Mouse (Mus musculus): ENCODE data around the gene Nek1. TPM values are rescaled to one million over a fixed set of nuclear protein-coding genes. Genes with fewer than 3 reads are reported as not detected.
A peak's percentile ranks its signal among the peaks of the same experiment; 100 is the strongest.
"Not testable (repeated sequence)": the region's sequence is repeated elsewhere in the genome, so short reads cannot be mapped to it uniquely, and the experiment has no call there.

Nek1 gene
- total RNA-seq, 2 experiments from 2014 or later: 3.8 to 4.8 TPM

DNA sequence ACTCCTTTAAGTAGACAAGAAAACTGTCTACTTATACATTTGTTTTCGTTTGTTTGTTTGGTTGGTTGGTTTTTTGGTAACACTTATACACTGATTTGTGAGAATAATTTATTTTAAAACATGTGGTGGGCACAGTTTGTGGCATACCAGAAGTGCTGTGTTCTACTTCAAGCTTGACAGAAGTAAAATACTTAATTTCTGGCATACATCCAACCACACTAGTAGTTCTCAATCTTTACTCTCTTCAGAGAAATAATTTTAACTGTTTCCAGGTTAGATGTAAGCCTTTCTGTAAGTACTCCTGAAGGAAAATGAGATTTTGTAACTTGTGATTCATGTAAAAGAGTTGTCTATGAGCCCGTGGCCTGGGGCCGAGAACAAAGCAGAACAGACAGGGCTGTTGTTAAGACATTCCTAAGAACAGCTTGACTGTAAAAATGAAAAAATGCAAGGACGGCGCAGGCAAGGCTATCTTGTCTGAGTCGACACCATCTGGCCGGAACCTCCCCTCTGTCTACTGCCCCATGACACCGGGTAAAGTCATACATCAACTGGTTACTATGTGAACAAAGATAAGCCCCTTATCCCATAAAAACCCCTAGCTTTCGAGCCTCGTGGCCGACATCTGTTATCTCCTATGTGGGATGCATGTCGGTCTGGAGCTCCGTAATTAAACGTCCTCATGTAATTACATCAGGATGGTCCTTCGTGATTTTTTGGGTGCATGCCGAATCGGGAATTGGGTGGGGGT lies 8.6 kb upstream of the Nek1 start:
- DNase-seq (ENCODE audit: low spot score): not testable (repeated sequence)

DNA sequence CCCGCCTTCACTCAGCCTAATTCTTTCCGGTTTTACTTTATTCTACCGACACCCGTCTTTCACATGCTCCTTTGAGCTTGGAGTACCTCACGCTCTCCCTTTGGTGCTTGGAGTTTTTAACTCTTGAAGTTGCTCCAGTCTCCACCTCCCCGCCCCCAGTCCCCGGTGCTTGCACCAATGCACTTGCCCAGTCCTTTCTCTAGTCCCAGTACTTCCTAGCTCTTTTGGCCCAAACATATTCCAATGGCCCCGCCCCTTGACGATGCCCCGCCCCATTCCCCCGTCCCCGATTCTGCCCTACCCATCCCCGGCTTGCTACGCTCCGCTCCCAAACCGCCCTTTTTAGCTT lies 460 bp upstream of the Nek1 start:
- peak; percentile 80 for DNase-seq (ENCODE audit: low spot score)

- no peak for DNase-seq (ENCODE audit: low spot score)
These were observed 618 bp downstream of the Nek1 start for GRCm38 (mm10) chr8:60993639-60993986.

DNA sequence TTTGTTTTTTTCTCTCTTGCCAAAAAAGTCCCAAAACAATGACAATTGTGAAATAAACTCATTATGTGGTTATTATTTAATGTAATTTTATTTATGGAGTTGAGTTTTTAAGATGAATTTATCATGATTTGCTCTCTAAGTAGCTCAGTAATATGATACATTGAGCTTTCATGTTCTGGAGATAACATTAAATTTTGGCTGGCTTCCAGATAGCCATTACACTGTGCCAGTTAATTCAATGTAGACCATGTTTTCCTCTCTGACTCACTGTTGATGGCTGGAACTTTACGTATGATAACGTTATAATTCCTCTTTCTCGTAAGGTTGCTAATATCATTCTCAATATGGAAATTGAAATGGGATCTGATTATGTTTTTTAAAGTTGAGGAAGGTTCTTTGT lies 3.5 kb downstream of the Nek1 start:
- no peak for DNase-seq (ENCODE audit: low spot score)

GRCm38 (mm10) chr8:61041951-61042350 lies 49.0 kb downstream of the Nek1 start:
- DNase-seq (ENCODE audit: low spot score): peak; percentile 11

- DNase-seq (ENCODE audit: low spot score): no peak
These were observed 50.9 kb downstream of the Nek1 start for GRCm38 (mm10) chr8:61043874-61044273.

GRCm38 (mm10) chr8:61046816-61047215 lies 53.8 kb downstream of the Nek1 start:
- DNase-seq (ENCODE audit: low spot score): no peak

DNA sequence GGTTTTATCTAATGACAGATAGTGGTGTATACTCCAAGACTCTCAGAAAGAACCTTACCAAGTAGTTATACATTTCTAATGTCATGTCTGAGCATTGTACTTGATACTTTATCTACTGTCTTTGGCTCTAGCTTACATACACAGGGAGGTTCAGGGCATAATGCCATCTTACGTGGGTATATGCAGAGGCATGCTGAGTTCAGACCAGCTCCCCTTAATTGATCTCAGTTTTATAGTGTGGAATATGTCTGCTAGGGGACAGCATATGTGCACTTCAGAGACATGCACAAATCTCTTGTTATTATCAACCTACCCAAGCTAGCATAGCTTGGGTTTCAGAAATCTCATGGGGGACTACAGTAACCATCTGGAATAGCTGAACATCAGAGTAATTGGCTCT lies 60.0 kb downstream of the Nek1 start:
- no peak for DNase-seq (ENCODE audit: low spot score)

GRCm38 (mm10) chr8:61054313-61054712 lies 61.3 kb downstream of the Nek1 start:
- DNase-seq (ENCODE audit: low spot score): no peak

DNA sequence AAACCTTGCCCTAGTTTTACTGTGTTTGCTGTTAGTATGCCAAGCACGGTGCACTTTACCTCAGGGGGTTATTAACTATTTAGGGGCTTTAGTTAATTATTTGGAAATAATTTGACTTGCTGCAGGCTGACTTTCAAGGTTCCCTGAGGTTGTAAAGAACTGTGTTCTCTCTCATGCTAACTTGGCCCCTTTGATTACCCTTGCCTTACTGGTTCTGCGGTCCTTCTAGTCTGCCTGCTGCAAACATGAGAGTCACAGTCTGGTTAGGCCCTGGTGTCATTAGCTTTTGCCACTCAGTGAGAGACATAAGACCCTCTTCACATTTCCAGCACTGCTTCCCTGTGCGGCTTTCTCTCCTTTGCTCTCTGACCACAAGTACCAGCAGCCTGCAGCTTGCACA lies 64.0 kb downstream of the Nek1 start:
- no peak for DNase-seq (ENCODE audit: low spot score)

GRCm38 (mm10) chr8:61059143-61059542 lies 66.1 kb downstream of the Nek1 start:
- no peak for DNase-seq (ENCODE audit: low spot score)

DNA sequence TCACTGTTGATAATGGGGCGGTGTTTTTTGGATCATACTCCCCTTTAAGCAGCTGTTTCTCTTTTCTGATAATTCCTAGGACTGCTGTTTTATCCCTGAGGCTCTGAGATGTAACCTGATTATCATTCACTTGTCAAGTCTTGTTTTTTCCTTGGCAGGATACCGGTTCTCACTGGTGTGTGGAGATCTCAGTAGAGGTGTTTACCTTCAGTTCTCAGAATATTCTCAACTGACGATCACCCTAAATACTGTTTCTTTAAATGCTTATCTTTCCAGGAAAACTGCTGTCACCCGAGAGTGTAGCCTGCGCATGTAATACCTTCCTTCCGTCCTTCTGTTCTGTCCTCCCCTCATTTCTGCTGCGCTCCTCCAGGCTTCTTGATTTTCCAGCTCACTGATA lies 67.4 kb downstream of the Nek1 start:
- no peak for DNase-seq (ENCODE audit: low spot score)

DNA sequence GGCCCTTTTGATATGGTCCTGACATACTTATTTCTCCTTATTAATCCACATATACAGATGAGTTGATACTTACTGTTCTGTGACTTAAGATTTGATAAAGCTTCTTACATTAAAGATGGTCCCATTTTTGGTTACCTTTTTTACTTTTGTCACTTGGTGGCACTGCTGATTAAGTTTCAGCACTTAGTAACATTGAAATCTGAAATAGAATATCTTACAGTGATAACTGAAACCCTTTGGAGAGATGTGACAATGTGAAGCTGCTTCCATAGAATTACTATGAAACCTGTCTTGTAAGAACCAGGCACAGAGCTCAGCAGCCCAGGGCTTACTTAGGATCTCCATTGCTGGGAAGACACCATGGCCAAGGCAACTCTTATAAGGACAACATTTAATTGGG lies 82.1 kb downstream of the Nek1 start:
- no peak for DNase-seq (ENCODE audit: low spot score)

DNA sequence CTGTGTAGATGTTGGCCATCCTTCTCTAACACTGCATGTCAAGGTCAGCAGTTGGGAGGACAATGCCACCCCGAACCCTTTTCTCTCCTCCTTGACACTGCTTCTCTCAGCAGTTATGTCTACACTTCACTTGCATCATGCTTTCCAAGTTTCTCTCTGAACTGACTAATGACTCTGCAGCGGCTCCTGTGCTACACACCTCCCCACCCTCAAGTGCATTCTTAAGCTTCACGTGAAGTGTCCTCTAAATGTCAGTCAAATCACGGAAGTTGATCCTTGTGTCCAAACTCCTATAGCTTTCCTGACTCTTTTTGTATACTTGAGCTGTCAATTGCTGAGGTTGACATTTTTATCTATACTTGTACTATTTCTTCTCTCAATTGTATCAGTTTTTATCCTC lies 117.5 kb downstream of the Nek1 start:
- DNase-seq (ENCODE audit: low spot score): no peak

DNA sequence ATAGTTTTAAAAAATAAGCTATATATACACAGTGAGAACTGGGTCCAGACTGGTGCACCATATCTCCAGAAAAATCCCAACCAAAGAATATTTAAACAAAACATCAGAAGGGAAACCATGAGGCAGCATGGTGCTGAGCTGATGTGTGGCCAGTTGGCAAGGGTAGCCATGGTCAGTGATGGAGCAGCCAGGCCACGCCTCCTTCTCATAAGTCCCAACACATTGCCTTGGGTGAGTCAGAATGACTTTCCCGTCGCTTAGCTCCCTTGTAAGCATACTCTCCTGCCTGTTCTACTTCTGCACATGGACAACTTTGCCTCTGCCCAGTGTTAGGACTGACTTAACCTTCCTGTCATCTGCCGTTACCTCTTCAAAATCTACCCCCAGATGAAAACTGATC lies 118.9 kb downstream of the Nek1 start:
- DNase-seq (ENCODE audit: low spot score): no peak

GRCm38 (mm10) chr8:61121631-61122030 lies 128.6 kb downstream of the Nek1 start:
- DNase-seq (ENCODE audit: low spot score): no peak

DNA sequence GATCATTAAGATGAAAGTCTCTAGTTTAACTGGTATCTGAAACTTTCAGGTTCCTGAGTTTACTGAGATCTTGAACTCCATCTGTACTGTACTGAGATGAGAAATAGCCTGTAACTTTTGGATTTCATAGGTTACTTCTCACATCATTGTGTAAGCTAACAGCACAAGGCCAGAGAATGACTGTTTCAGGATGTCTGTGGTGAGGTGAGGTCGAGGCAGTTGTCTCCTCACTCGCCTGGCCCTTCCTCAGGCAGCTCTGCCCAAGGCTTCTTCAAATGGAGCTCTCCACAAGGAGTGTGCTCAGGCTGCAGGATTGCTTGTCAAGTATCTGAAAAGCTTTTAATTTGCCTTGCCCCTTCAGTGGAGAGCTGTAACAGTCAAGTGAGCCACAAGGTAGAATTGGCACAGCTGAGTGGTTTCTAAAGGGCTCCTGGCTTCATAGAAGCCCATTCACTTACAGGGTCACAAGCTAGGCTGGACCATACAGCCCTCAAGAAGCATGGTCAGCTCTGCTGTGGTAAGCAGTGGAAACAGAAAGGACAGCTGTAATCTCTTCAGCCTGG lies 134.4 kb downstream of the Nek1 start:
- no peak for DNase-seq (ENCODE audit: low spot score)

GRCm38 (mm10) chr8:61132561-61133134 lies 139.7 kb downstream of the Nek1 start:
- DNase-seq (ENCODE audit: low spot score): no peak

DNA sequence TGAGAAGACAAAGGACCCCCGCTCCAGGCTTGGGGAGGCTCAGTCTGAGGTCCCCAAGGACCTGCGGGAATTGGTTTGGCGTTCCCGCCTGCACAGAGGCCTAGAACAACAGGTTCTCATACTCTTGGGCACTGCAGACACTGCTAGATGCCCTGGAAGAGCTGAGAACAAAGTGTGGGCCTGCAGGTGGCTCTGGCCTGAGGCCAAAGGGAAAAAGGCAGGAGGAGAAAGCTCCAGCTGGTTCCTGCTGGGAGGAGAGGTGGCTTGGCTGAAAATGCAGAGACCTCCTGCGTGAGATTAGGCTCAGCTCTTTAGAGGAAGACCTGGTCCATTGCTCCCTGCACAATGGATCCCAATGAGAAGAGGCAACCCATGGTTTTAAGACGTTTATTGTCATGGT lies 148.9 kb downstream of the Nek1 start:
- no peak for DNase-seq (ENCODE audit: low spot score)

DNA sequence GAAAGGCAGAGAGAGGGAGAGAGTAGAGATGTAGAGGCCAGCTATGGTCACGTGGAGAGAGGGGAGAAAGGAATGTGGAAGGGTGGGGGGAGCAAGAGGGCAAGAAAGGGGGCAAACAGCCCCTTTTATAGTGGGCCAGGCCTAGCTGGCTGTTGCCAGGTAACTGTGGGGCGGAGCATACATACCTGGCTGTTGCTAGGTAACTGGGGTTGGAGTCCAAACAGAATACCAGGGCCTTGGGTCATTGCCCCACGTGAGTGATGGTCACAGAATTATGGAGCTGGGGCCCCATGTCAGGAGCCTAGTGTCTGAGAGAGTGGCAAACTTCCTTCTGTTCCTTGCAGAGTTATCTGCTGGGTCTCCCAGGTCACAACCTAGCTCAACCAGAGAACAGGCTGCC lies 149.3 kb downstream of the Nek1 start:
- DNase-seq (ENCODE audit: low spot score): no peak

DNA sequence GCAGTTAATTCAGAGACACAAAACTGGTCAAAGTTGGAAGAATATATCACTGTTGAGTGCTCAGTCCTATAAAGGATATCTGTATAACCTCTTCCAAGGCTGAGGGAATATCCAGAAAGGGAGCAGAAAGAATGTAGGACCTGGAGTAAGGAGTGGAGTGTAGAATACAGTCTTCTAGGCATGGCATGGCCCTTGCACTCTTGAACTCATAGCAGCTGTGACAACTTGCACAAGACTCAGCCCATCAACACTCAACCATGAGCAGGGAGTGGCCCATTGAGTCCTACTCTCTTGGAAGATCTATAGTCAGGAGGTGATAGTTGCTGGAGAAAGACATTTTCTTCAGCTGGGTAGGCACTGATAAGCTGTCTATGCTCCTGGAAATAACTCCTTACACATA lies 149.8 kb downstream of the Nek1 start:
- DNase-seq (ENCODE audit: low spot score): no peak

DNA sequence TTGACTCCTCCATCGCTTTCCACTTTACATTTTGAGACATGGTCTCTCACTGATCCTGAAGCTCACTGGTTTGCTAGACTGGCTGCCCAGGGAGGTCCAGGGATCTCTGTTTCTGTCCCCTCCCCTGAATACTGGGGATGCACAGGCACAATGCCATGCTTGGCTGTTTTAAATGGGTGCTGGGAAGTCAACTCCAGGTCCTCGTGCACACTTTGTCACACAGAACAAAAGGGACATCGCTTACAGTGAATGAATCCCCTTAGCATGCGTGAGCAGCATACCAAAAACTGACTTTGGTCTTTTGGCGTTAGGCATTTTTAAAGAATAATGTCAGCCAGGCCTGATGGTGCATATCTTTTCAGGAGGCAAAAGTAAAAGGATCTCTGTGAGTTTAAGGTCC lies 155.7 kb downstream of the Nek1 start:
- DNase-seq (ENCODE audit: low spot score): no peak

DNA sequence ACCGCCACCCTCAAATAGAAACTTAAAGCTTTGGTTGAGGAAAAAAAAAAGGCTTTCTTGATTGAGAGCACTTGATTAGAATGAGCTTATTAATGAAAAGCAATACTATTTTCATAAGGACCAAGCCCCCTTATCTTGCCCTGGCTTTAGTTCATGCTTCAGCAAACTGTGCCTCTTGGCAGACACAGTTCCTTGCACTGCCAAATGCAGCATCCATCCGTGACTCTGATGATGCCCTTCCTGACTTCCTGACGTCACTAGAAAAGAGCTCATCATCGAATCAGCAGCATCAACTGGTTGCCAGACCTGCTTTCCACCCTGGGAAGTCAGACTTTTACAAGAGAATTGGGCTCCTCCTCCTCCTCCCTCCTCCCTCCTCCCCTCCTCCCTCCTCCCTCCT lies 157.6 kb downstream of the Nek1 start:
- no peak for DNase-seq (ENCODE audit: low spot score)
